Mouse (Mus musculus) CD4-positive helper T cell, adult 2 months (primary cell): Measurements from ENCODE around the gene Gm2897.
"Not testable (repeated sequence)": the region's sequence is repeated elsewhere in the genome, so short reads cannot be mapped to it uniquely, and the experiment has no call there.

Experiments used
- DNase-seq: peaks from one replicate; pipeline ENCODE4 v3.0.0-alpha.2; 2012; ENCODE audit warnings: low read depth, missing footprints, low spot score

Gene Gm2897

GRCm38 (mm10) chr14:3048727-3049512, at the start of gene Gm2897:
Gene Gm2897 (plus strand): TSS chr14:3049285.
- DNase-seq, result peak; percentile 8

GRCm38 (mm10) chr14:3029702-3030101, 19.4 kb upstream of the Gm2897 start, which contains the start of gene Gm2888:
Gene Gm2888 (plus strand): TSS chr14:3030002.
- not testable (repeated sequence) for DNase-seq

GRCm38 (mm10) chr14:3049513-3049800, 372 bp downstream of the Gm2897 start:
- peak; percentile 0 for DNase-seq

DNA sequence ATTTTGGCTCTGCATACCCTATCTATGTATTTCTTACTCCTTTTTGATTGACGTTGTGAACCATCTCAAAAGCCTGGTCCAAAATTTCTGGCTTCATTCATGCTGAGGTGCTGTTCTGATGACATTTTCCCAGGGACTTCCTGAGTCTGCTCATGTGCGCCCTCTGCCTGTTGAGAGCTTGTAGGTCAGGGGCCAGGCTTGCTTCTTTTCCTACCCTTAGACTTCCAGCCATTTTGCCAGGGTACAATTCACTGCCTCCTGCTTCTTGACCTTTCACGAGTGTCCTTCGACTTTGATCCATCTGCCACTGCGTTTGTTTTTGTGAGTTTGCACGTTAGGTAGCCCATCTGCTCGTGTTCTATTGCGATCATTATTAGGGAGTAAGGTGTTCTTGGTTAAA, 1.0 kb downstream of the Gm2897 start:
- DNase-seq, result not testable (repeated sequence)

DNA sequence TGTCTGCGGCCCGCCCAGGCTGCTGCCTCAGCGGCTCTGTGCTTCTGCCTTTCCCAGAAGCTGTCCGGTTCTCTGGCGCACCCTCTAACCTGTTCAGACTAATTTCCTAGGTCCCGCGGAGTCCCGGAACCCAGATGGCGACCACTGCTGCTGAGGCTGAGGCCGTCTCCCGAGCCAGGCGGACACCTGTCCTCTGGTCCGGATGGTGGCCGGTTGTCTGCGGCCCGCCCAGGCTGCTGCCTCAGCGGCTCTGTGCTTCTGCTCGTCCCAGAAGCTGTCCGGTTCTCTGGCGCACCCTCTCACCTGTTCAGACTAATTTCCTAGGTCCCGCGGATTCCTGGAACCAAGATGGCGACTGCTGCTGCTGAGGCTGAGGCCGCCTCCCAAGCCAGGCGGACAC, 67.0 kb downstream of the Gm2897 start:
- not testable (repeated sequence) for DNase-seq
